Mouse (Mus musculus) forebrain, embryonic 15.5 days (tissue): ENCODE data around the gene Ankrd39. TPM values are rescaled to one million over a fixed set of nuclear protein-coding genes. Genes with fewer than 3 reads are reported as not detected.

Experiments
- ATAC-seq: fragments of 200-750 bp; cut with Nextera tagmentation; replicated peaks from 2 replicates; pipeline ENCODE4 v1.8.0; 2017; ENCODE audit warnings: mild to moderate bottlenecking, moderate TSS enrichment, moderate library complexity
- H3K27ac ChIP-seq: fragments of 300-500 bp; sonication (generic); replicated peaks from 2 replicates; pipeline ENCODE4 v1.5.1; 2015; ENCODE audit warnings: mild to moderate bottlenecking, inconsistent platforms
- H3K27me3 ChIP-seq: fragments of 300-500 bp; sonication (generic); 2 replicates; pipeline ENCODE4 v1.6.1; 2015; ENCODE audit warnings: inconsistent platforms
- H3K36me3 ChIP-seq: fragments of 300-500 bp; sonication (generic); 2 replicates; pipeline ENCODE4 v1.6.1; 2015; ENCODE audit warnings: mild to moderate bottlenecking, inconsistent platforms
- H3K4me1 ChIP-seq: fragments of 300-500 bp; sonication (generic); 2 replicates; pipeline ENCODE4 v1.6.1; 2015; ENCODE audit warnings: inconsistent platforms
- H3K4me2 ChIP-seq: fragments of 300-500 bp; sonication (generic); replicated peaks from 2 replicates; pipeline ENCODE4 v1.6.1; 2015; ENCODE audit warnings: mild to moderate bottlenecking, inconsistent platforms
- H3K4me3 ChIP-seq: fragments of 300-500 bp; sonication (generic); 2 replicates; pipeline ENCODE4 v1.5.1; 2015; ENCODE audit warnings: mild to moderate bottlenecking, inconsistent platforms
- H3K9ac ChIP-seq: fragments of 300-500 bp; sonication (generic); replicated peaks from 2 replicates; pipeline ENCODE4 v1.6.1; 2015; ENCODE audit warnings: mild to moderate bottlenecking, inconsistent platforms
- H3K9me3 ChIP-seq: fragments of 300-500 bp; sonication (generic); 2 replicates; pipeline ENCODE4 v1.6.1; 2016; ENCODE audit warnings: inconsistent platforms
- WGBS: fragments of 180-500 bp; shearing (Covaris S2); methylation state at CpG from one replicate; pipeline ENCODE4 v1.1.7; 2015; ENCODE audit warnings: mixed read lengths; 5-methylcytosine and 5-hydroxymethylcytosine counted together
- polyA plus RNA-seq: library from polyadenylated mRNA; unstranded; fragments of >200 nt; fragmentation: Nextera tagmentation; extraction: Ambion mirVana; gene quantifications from 2 replicates; pipeline ENCODE4 v1.2.1, GENCODE M21; 2015

Ankrd39 gene
- polyA plus RNA-seq, 1 experiment from 2014 or later = 19.2 TPM

- Histone ChIP-seq H3K27ac (no peak overlapping the region), H3K27me3 (peaks cover 23% of the 10 kb centered on the region), H3K4me1 (peaks cover 18% of the 10 kb centered on the region), H3K9ac (no peak overlapping the region), H3K36me3 (no peaks in the 10 kb centered on the region), H3K4me3 (no peak overlapping the region), H3K4me2 (no peak overlapping the region), H3K9me3 (no peaks in the 10 kb centered on the region)
- 78% methylated on average over 8 of the region's 8 CpGs for WGBS
- no peak for ATAC-seq
Observed at GRCm38 (mm10) chr1:36582211-36582610, 35.0 kb upstream of the Ankrd39 start.

- H3K27ac ChIP-seq = peak overlapping the region; percentile 90
- no peaks in the 10 kb centered on the region for H3K36me3 ChIP-seq
- 10% methylated on average over 5 of the region's 5 CpGs for WGBS
- no peak overlapping the region for H3K4me3 ChIP-seq
- H3K4me2 ChIP-seq = no peak overlapping the region
- H3K9ac ChIP-seq = 0 out of 2 replicates have a peak overlapping the region, but pooled peaks have one; percentile 27
- H3K27me3 ChIP-seq = peaks cover 23% of the 10 kb centered on the region
- peaks cover 18% of the 10 kb centered on the region for H3K4me1 ChIP-seq
- H3K9me3 ChIP-seq = no peaks in the 10 kb centered on the region
- no peak for ATAC-seq
Observed at GRCm38 (mm10) chr1:36581260-36581659, 34.0 kb upstream of the Ankrd39 start.

GRCm38 (mm10) chr1:36580384-36581207, 33.4 kb upstream of the Ankrd39 start:
- Histone ChIP-seq H3K9ac (peak overlapping the region; percentile 27), H3K36me3 (no peaks in the 10 kb centered on the region), H3K4me3 (peak overlapping the region; percentile 4; the same call in 1 of the 2 replicates), H3K4me1 (peaks cover 18% of the 10 kb centered on the region), H3K27ac (peak overlapping the region; percentile 90), H3K4me2 (peak overlapping the region; percentile 28), H3K9me3 (no peaks in the 10 kb centered on the region), H3K27me3 (peaks cover 20% of the 10 kb centered on the region)
- peak; percentile 91 for ATAC-seq
- WGBS = under 1% methylated on average over 17 of the region's 17 CpGs

GRCm38 (mm10) chr1:36579974-36580383, 32.7 kb upstream of the Ankrd39 start:
- Histone ChIP-seq H3K4me3 (no peak overlapping the region), H3K27me3 (peaks cover 18% of the 10 kb centered on the region), H3K9ac (peak overlapping the region; percentile 27), H3K27ac (peak overlapping the region; percentile 90), H3K9me3 (no peaks in the 10 kb centered on the region), H3K4me2 (peak overlapping the region; percentile 28), H3K36me3 (no peaks in the 10 kb centered on the region), H3K4me1 (peaks cover 18% of the 10 kb centered on the region)
- peak; percentile 70 for ATAC-seq
- WGBS = 10% methylated on average over 6 of the region's 6 CpGs

GRCm38 (mm10) chr1:36576991-36577675, 29.9 kb upstream of the Ankrd39 start:
- Histone ChIP-seq H3K36me3 (no peaks in the 10 kb centered on the region), H3K9ac (no peak overlapping the region), H3K4me3 (no peak overlapping the region), H3K27ac (no peak overlapping the region), H3K4me2 (no peak overlapping the region), H3K27me3 (no peaks in the 10 kb centered on the region), H3K9me3 (no peaks in the 10 kb centered on the region), H3K4me1 (peaks cover 23% of the 10 kb centered on the region)
- no peak for ATAC-seq
- WGBS = 82% methylated on average over 6 of the region's 6 CpGs

GRCm38 (mm10) chr1:36575347-36575746, 28.1 kb upstream of the Ankrd39 start:
- H3K27me3 ChIP-seq = no peaks in the 10 kb centered on the region
- H3K9ac ChIP-seq = no peak overlapping the region
- no peak overlapping the region for H3K4me3 ChIP-seq
- no peaks in the 10 kb centered on the region for H3K9me3 ChIP-seq
- no peak for ATAC-seq
- H3K36me3 ChIP-seq = no peaks in the 10 kb centered on the region
- H3K4me1 ChIP-seq = peaks cover 13% of the 10 kb centered on the region
- H3K27ac ChIP-seq = no peak overlapping the region
- WGBS = 65% methylated on average over 6 of the region's 6 CpGs
- H3K4me2 ChIP-seq = no peak overlapping the region

GRCm38 (mm10) chr1:36574196-36574955, 27.1 kb upstream of the Ankrd39 start:
- no peak overlapping the region for H3K4me3 ChIP-seq
- 80% methylated on average over 5 of the region's 5 CpGs for WGBS
- H3K9me3 ChIP-seq = no peaks in the 10 kb centered on the region
- no peaks in the 10 kb centered on the region for H3K36me3 ChIP-seq
- H3K9ac ChIP-seq = no peak overlapping the region
- no peak overlapping the region for H3K27ac ChIP-seq
- no peaks in the 10 kb centered on the region for H3K27me3 ChIP-seq
- ATAC-seq = no peak
- 0 out of 2 replicates have a peak, but pooled peaks cover 6% of the 10 kb centered on the region for H3K4me1 ChIP-seq
- H3K4me2 ChIP-seq = no peak overlapping the region

- H3K4me2 ChIP-seq = no peak overlapping the region
Observed at GRCm38 (mm10) chr1:36573524-36573923, 26.3 kb upstream of the Ankrd39 start.

GRCm38 (mm10) chr1:36572709-36573108, 25.5 kb upstream of the Ankrd39 start:
- Histone ChIP-seq H3K9me3 (no peaks in the 10 kb centered on the region), H3K36me3 (no peaks in the 10 kb centered on the region), H3K4me3 (no peak overlapping the region), H3K4me1 (0 out of 2 replicates have a peak, but pooled peaks cover 6% of the 10 kb centered on the region), H3K27ac (no peak overlapping the region), H3K4me2 (no peak overlapping the region), H3K9ac (no peak overlapping the region), H3K27me3 (no peaks in the 10 kb centered on the region)
- WGBS = 79% methylated on average over 1 of the region's 1 CpGs
- ATAC-seq = no peak

More at GRCm38 (mm10) chr1:36573524-36573923, 26.3 kb upstream of the Ankrd39 start:
- Histone ChIP-seq H3K9ac (no peak overlapping the region), H3K4me3 (no peak overlapping the region), H3K27me3 (no peaks in the 10 kb centered on the region), H3K9me3 (no peaks in the 10 kb centered on the region), H3K27ac (no peak overlapping the region), H3K36me3 (no peaks in the 10 kb centered on the region), H3K4me1 (0 out of 2 replicates have a peak, but pooled peaks cover 6% of the 10 kb centered on the region)
- WGBS = 88% methylated on average over 8 of the region's 8 CpGs
- ATAC-seq = no peak

GRCm38 (mm10) chr1:36572140-36572700, 25.0 kb upstream of the Ankrd39 start:
- Histone ChIP-seq H3K4me1 (0 out of 2 replicates have a peak, but pooled peaks cover 6% of the 10 kb centered on the region), H3K27me3 (no peaks in the 10 kb centered on the region), H3K36me3 (no peaks in the 10 kb centered on the region), H3K9me3 (no peaks in the 10 kb centered on the region), H3K4me3 (no peak overlapping the region), H3K9ac (no peak overlapping the region), H3K27ac (no peak overlapping the region), H3K4me2 (no peak overlapping the region)
- WGBS = 62% methylated on average over 2 of the region's 2 CpGs
- ATAC-seq = no peak

GRCm38 (mm10) chr1:36571627-36572026, 24.4 kb upstream of the Ankrd39 start:
- Histone ChIP-seq H3K27ac (no peak overlapping the region), H3K9me3 (no peaks in the 10 kb centered on the region), H3K27me3 (no peaks in the 10 kb centered on the region), H3K4me2 (no peak overlapping the region), H3K36me3 (no peaks in the 10 kb centered on the region), H3K4me3 (no peak overlapping the region), H3K4me1 (0 out of 2 replicates have a peak, but pooled peaks cover 6% of the 10 kb centered on the region), H3K9ac (no peak overlapping the region)
- ATAC-seq = no peak
- whole genome bisulfite sequencing = 68% methylated on average over 6 of the region's 6 CpGs
